Mouse (Mus musculus) ES-Bruce4 (cell line): ENCODE measurements at regions not wholly inside any gene's neighbourhood (a gene's known extent, or its start where the extent isn't known, plus 50 kb on each side); places are given as distances from the start of the nearest gene placed in this dataset.

Source experiments
- H3K27ac ChIP-seq: 2 replicates; pipeline ENCODE4 v1.5.1; 2012; ENCODE audit warnings: low read length, inconsistent platforms; ENCODE audit not compliant: insufficient read depth
- H3K27me3 ChIP-seq: 2 replicates; pipeline ENCODE4 v1.6.1; 2012; ENCODE audit warnings: mild to moderate bottlenecking, low read length, inconsistent platforms; ENCODE audit not compliant: control insufficient read depth, poor library complexity, insufficient read depth, severe bottlenecking
- H3K36me3 ChIP-seq: 2 replicates; pipeline ENCODE4 v1.6.1; 2012; ENCODE audit warnings: inconsistent platforms, mild to moderate bottlenecking, low read length, moderate library complexity; ENCODE audit not compliant: control insufficient read depth, poor library complexity, insufficient read depth, severe bottlenecking
- H3K4me1 ChIP-seq: one replicate; pipeline ENCODE4 v1.8.1; 2011; ENCODE audit warnings: low read length; ENCODE audit not compliant: control insufficient read depth, insufficient read depth
- H3K4me3 ChIP-seq: 2 replicates; pipeline ENCODE4 v1.5.1; 2011; ENCODE audit warnings: low read depth, mild to moderate bottlenecking, low read length
- H3K9ac ChIP-seq: 2 replicates; pipeline ENCODE4 v1.6.1; 2012; ENCODE audit warnings: low read depth, mild to moderate bottlenecking, inconsistent platforms; ENCODE audit not compliant: poor library complexity, severe bottlenecking
- H3K9me3 ChIP-seq: replicated peaks from 2 replicates; pipeline ENCODE4 v1.6.1; 2012; ENCODE audit warnings: mild to moderate bottlenecking, low read length, inconsistent platforms; ENCODE audit not compliant: control insufficient read depth, poor library complexity, insufficient read depth, severe bottlenecking
- CTCF ChIP-seq: IDR thresholded peaks from one replicate; pipeline ENCODE4 v1.8.1; 2011; ENCODE audit warnings: low read depth, low read length
- EP300 ChIP-seq: IDR thresholded peaks from 2 replicates; pipeline ENCODE4 v1.6.1; 2011; ENCODE audit warnings: low read depth, low read length; ENCODE audit not compliant: insufficient read depth
- POLR2A ChIP-seq: IDR thresholded peaks from one replicate; pipeline ENCODE4 v1.8.1; 2011; ENCODE audit warnings: low read length; ENCODE audit not compliant: insufficient read depth

- H3K27ac ChIP-seq: no peak overlapping the region
- H3K4me1 ChIP-seq: no peaks in the 10 kb centered on the region
- no peaks in the 10 kb centered on the region for H3K36me3 ChIP-seq
- TF ChIP-seq EP300: no peak
- TF ChIP-seq POLR2A: no peak
- TF ChIP-seq CTCF: no peak
- no peak overlapping the region for H3K9ac ChIP-seq
- H3K4me3 ChIP-seq: no peak overlapping the region
- no peaks in the 10 kb centered on the region for H3K27me3 ChIP-seq
- no peaks in the 10 kb centered on the region for H3K9me3 ChIP-seq
Observed at GRCm38 (mm10) chr17:27308933-27309332, 104.7 kb upstream of the Lemd2 start.

DNA sequence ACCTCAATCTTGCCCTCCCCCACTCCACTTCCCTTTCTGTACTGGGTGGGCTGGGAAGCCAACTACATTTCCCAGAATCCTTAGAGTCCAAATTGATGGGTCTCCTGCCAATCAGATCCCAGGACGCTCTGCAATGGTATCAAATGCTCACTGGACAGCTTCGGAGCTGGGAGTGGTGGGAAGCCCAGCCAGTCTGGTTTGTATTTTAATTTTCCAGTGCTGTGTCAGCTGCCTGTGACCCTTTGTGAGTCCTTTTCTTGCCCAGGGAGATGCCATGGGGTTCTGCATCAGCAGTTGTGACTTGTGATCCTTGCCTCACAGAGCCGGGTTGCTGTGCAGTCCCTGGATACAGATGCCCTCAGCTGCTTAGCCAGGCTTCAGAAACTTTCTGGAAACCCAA, 100.6 kb upstream of the Lemd2 start:
- Histone ChIP-seq H3K27ac (no peak overlapping the region), H3K27me3 (no peaks in the 10 kb centered on the region), H3K4me3 (no peak overlapping the region), H3K9me3 (no peaks in the 10 kb centered on the region), H3K9ac (no peak overlapping the region), H3K4me1 (no peaks in the 10 kb centered on the region), H3K36me3 (no peaks in the 10 kb centered on the region)
- no peak for TF ChIP-seq CTCF

DNA sequence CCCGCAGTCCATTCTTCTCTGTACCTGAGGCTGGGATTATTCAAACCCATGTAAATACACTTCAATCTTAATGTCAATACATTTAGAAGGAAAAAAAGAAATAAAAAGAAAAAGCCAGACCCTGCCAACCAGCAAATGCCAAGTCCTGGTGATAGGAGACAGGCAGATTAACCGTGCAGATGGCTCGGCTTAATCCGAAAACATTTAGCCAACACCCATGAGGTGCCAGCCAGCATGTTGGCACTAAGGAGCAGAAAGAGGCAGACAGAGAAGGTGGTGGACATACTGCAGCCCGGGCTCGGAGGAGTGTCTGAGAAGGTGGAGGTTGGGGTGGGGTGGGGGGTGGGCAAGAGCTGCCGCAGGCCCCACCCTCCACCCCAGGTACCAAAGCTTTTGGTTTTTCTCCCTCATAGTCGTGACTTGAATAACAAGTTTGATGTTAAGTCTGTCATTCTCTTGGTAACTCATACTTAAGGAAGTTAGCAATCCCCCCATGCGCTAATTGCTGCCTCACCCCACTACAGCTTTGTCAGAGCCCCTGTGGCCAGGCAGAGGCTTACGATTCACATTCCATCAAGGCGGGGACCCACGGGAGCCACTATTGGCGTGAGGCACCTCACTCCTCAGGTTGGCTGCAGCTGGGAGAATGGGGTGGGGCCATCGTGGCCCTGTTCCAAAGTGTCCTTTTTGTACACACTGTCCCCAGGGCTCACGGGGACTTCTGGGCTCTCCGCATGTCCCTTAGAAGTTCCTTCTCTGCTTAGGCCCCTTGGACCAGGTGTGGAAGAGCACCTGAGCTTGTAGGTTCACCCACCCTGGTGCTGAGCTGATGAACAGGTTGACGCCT, 99.6 kb upstream of the Lemd2 start:
- no peak overlapping the region for H3K9ac ChIP-seq
- H3K9me3 ChIP-seq: no peaks in the 10 kb centered on the region
- no peak overlapping the region for H3K27ac ChIP-seq
- H3K36me3 ChIP-seq: no peaks in the 10 kb centered on the region
- TF ChIP-seq EP300 (no peak), POLR2A (no peak), CTCF (no peak)
- no peaks in the 10 kb centered on the region for H3K27me3 ChIP-seq
- no peaks in the 10 kb centered on the region for H3K4me1 ChIP-seq
- no peak overlapping the region for H3K4me3 ChIP-seq

- Histone ChIP-seq H3K9me3 (no peaks in the 10 kb centered on the region), H3K27ac (no peak overlapping the region), H3K4me1 (no peaks in the 10 kb centered on the region), H3K4me3 (no peak overlapping the region), H3K36me3 (no peaks in the 10 kb centered on the region), H3K9ac (no peak overlapping the region), H3K27me3 (no peaks in the 10 kb centered on the region)
- TF ChIP-seq CTCF (no peak), POLR2A (no peak), EP300 (no peak)
Observed at GRCm38 (mm10) chr17:27303061-27303460, 98.8 kb upstream of the Lemd2 start.

GRCm38 (mm10) chr17:27301376-27301775, 97.1 kb upstream of the Lemd2 start:
- peaks cover 5% of the 10 kb centered on the region; the same call in 1 of the 2 replicates for H3K9me3 ChIP-seq
- no peak for TF ChIP-seq POLR2A
- no peak for TF ChIP-seq CTCF
- TF ChIP-seq EP300: no peak
- no peak overlapping the region for H3K4me3 ChIP-seq
- H3K4me1 ChIP-seq: no peaks in the 10 kb centered on the region
- H3K27me3 ChIP-seq: no peaks in the 10 kb centered on the region
- H3K36me3 ChIP-seq: no peaks in the 10 kb centered on the region
- H3K27ac ChIP-seq: no peak overlapping the region
- no peak overlapping the region for H3K9ac ChIP-seq

- TF ChIP-seq EP300 (no peak), POLR2A (no peak), CTCF (no peak)
- no peak overlapping the region for H3K4me3 ChIP-seq
- no peaks in the 10 kb centered on the region for H3K4me1 ChIP-seq
- no peak overlapping the region for H3K9ac ChIP-seq
- no peaks in the 10 kb centered on the region for H3K36me3 ChIP-seq
- H3K27ac ChIP-seq: no peak overlapping the region
- H3K9me3 ChIP-seq: peaks cover 5% of the 10 kb centered on the region; the same call in 1 of the 2 replicates
- no peaks in the 10 kb centered on the region for H3K27me3 ChIP-seq
Observed at GRCm38 (mm10) chr17:27299297-27299696, 95.0 kb upstream of the Lemd2 start.
